Mouse (Mus musculus) urinary bladder, adult 18-20 months (tissue): Measurements from ENCODE around the gene Nod1.

ENCODE experiments used
- DNase-seq, 2 experiments: peaks; one replicate each; pipeline ENCODE4 v3.0.0; 2022; ENCODE audit warnings: low spot score in 2 of 2, mixed read lengths in 2 of 2

Gene Nod1

GRCm38 (mm10) chr6:54940126-54940525 lies 32.3 kb downstream of the Nod1 start:
- DNase-seq = no peak

GRCm38 (mm10) chr6:54939631-54940030 lies 32.8 kb downstream of the Nod1 start:
- peak in 1 of 2 experiments; percentile 52 for DNase-seq

- DNase-seq = no peak
Observed at GRCm38 (mm10) chr6:54936496-54936895, 35.9 kb downstream of the Nod1 start.

- no peak for DNase-seq
Observed at GRCm38 (mm10) chr6:54934930-54935329, 37.5 kb downstream of the Nod1 start.

GRCm38 (mm10) chr6:54934313-54934712 lies 38.1 kb downstream of the Nod1 start:
- DNase-seq = no peak

GRCm38 (mm10) chr6:54933866-54934265 lies 38.5 kb downstream of the Nod1 start:
- no peak for DNase-seq

GRCm38 (mm10) chr6:54933216-54933615 lies 39.2 kb downstream of the Nod1 start:
- no peak for DNase-seq

- no peak for DNase-seq
Observed at GRCm38 (mm10) chr6:54932526-54932925, 39.9 kb downstream of the Nod1 start.

GRCm38 (mm10) chr6:54931641-54932040 lies 40.8 kb downstream of the Nod1 start:
- DNase-seq = no peak

- DNase-seq = no peak
Observed at GRCm38 (mm10) chr6:54927946-54928345, 44.5 kb downstream of the Nod1 start.

GRCm38 (mm10) chr6:54926899-54927298 lies 45.5 kb downstream of the Nod1 start:
- no peak for DNase-seq

GRCm38 (mm10) chr6:54925736-54926440 lies 46.5 kb downstream of the Nod1 start:
- DNase-seq = no peak

- no peak for DNase-seq
Observed at GRCm38 (mm10) chr6:54924538-54924937, 47.9 kb downstream of the Nod1 start.

GRCm38 (mm10) chr6:54918521-54918920 lies 53.9 kb downstream of the Nod1 start:
- no peak for DNase-seq

GRCm38 (mm10) chr6:54917523-54917922 lies 54.9 kb downstream of the Nod1 start:
- DNase-seq = peak; percentile 33 to 46

- no peak for DNase-seq
Observed at GRCm38 (mm10) chr6:54916941-54917340, 55.5 kb downstream of the Nod1 start.

GRCm38 (mm10) chr6:54916163-54916562 lies 56.2 kb downstream of the Nod1 start:
- DNase-seq = no peak

GRCm38 (mm10) chr6:54914977-54915376 lies 57.4 kb downstream of the Nod1 start:
- DNase-seq = no peak

- peak; percentile 15 to 50 for DNase-seq
Observed at GRCm38 (mm10) chr6:54906053-54907040, 66.1 kb downstream of the Nod1 start.

GRCm38 (mm10) chr6:54902547-54902946 lies 69.9 kb downstream of the Nod1 start:
- no peak for DNase-seq

GRCm38 (mm10) chr6:54900256-54900655 lies 72.2 kb downstream of the Nod1 start:
- no peak for DNase-seq

GRCm38 (mm10) chr6:54891384-54891783 lies 81.0 kb downstream of the Nod1 start:
- DNase-seq = no peak

- DNase-seq = no peak
Observed at GRCm38 (mm10) chr6:54890221-54890620, 82.2 kb downstream of the Nod1 start.
